Mouse (Mus musculus) limb, embryonic 14.5 days (tissue): Measurements from ENCODE around the gene Ergic2. TPM values are rescaled to one million over a fixed set of nuclear protein-coding genes. Genes with fewer than 3 reads are reported as not detected.

Source experiments
- ATAC-seq: fragments of 200-750 bp; cut with Nextera tagmentation; 2 replicates; pipeline ENCODE4 v1.8.0; 2017; ENCODE audit warnings: low read depth, moderate number of reproducible peaks, moderate TSS enrichment; ENCODE audit not compliant: low FRiP score
- DNase-seq: peaks from one replicate; pipeline ENCODE4 v3.0.0-alpha.2; 2015; ENCODE audit warnings: low spot score
- H3K27ac ChIP-seq: fragments of 300-500 bp; sonication (generic); replicated peaks from 2 replicates; pipeline ENCODE4 v1.5.1; 2014; ENCODE audit warnings: low read depth, mild to moderate bottlenecking, low read length, moderate library complexity, mixed read lengths
- H3K27me3 ChIP-seq: fragments of 300-500 bp; sonication (generic); 2 replicates; pipeline ENCODE4 v1.6.1; 2014; ENCODE audit warnings: low read length, mixed read lengths; ENCODE audit not compliant: control insufficient read depth, insufficient read depth
- H3K36me3 ChIP-seq: fragments of 300-500 bp; sonication (generic); 2 replicates; pipeline ENCODE4 v1.6.1; 2014; ENCODE audit warnings: mild to moderate bottlenecking, low read length, moderate library complexity, mixed read lengths; ENCODE audit not compliant: control insufficient read depth, insufficient read depth
- H3K4me1 ChIP-seq: fragments of 300-500 bp; sonication (generic); 2 replicates; pipeline ENCODE4 v1.6.1; 2014; ENCODE audit warnings: antibody characterized with exemption, low read length, mixed read lengths; ENCODE audit not compliant: control insufficient read depth, insufficient read depth
- H3K4me2 ChIP-seq: fragments of 300-500 bp; sonication (generic); replicated peaks from 2 replicates; pipeline ENCODE4 v1.6.1; 2014; ENCODE audit warnings: low read depth, mild to moderate bottlenecking, low read length, moderate library complexity; ENCODE audit not compliant: severe bottlenecking
- H3K4me3 ChIP-seq: fragments of 300-500 bp; sonication (generic); replicated peaks from 2 replicates; pipeline ENCODE4 v1.5.1; 2014; ENCODE audit warnings: low read length
- H3K9ac ChIP-seq: fragments of 300-500 bp; sonication (generic); 2 replicates; pipeline ENCODE4 v1.6.1; 2014; ENCODE audit warnings: mild to moderate bottlenecking, low read depth, low read length, moderate library complexity; ENCODE audit not compliant: severe bottlenecking
- H3K9me3 ChIP-seq: fragments of 300-500 bp; sonication (generic); 2 replicates; pipeline ENCODE4 v1.6.1; 2016; ENCODE audit warnings: low read length; ENCODE audit not compliant: control insufficient read depth
- POLR2A ChIP-seq: fragments of 200-500 bp; IDR thresholded peaks from 2 replicates; pipeline ENCODE4 v1.8.0; 2012; ENCODE audit warnings: inconsistent platforms, mild to moderate bottlenecking, moderate library complexity, borderline replicate concordance; ENCODE audit not compliant: insufficient read depth, insufficient read length; ENCODE audit errors: extremely low read depth
- WGBS: fragments of 180-500 bp; shearing (Covaris S2); extraction: QIAGEN DNeasy Blood & Tissue Kit; methylation state at CpG from one replicate; pipeline ENCODE4 v1.1.7; 2014; 5-methylcytosine and 5-hydroxymethylcytosine counted together
- polyA plus RNA-seq, 2 experiments: library from polyadenylated mRNA; depleted of rRNA in 1 of 2; stranded (reverse) in 1 of 2; unstranded in 1 of 2; fragments of >200 nt; fragmentation: Nextera tagmentation in 1 of 2; extraction: Ambion mirVana in 1 of 2; gene quantifications; 2 replicates each; pipeline versions ENCODE4 v1.2.1 to v1.2.3; 2012 to 2014

Gene Ergic2
- polyA plus RNA-seq, 2 experiments, result 112 to 187 TPM

- no peaks in the 10 kb centered on the region for H3K36me3 ChIP-seq
- peaks cover 6% of the 10 kb centered on the region; the same call in 1 of the 2 replicates for H3K4me1 ChIP-seq
- H3K9me3 ChIP-seq, result no peaks in the 10 kb centered on the region
- H3K27me3 ChIP-seq, result no peaks in the 10 kb centered on the region
- DNase-seq (no peak), ATAC-seq (no peak)
- 78% methylated on average over 3 of the region's 3 CpGs for WGBS
- no peak overlapping the region for H3K27ac ChIP-seq
- no peak overlapping the region for H3K4me3 ChIP-seq
- no peak overlapping the region for H3K9ac ChIP-seq
- no peak for TF ChIP-seq POLR2A
- H3K4me2 ChIP-seq, result no peak overlapping the region
Observed at GRCm38 (mm10) chr6:148256109-148256508, 43.9 kb upstream of the Ergic2 start.

- 12% methylated on average over 1 of the region's 1 CpGs for WGBS
- Histone ChIP-seq H3K4me3 (no peak overlapping the region), H3K4me1 (peaks cover 5% of the 10 kb centered on the region; the same call in 1 of the 2 replicates), H3K4me2 (no peak overlapping the region), H3K27ac (no peak overlapping the region), H3K36me3 (no peaks in the 10 kb centered on the region), H3K9ac (no peak overlapping the region), H3K9me3 (no peaks in the 10 kb centered on the region), H3K27me3 (no peaks in the 10 kb centered on the region)
- no peak for DNase-seq
- TF ChIP-seq POLR2A, result no peak
- ATAC-seq, result no peak
Observed at GRCm38 (mm10) chr6:148255395-148256053, 43.4 kb upstream of the Ergic2 start.

GRCm38 (mm10) chr6:148249221-148249620 is 37.0 kb upstream of the Ergic2 start:
- WGBS, result 86% methylated on average over 3 of the region's 3 CpGs
- Histone ChIP-seq H3K4me1 (no peaks in the 10 kb centered on the region), H3K27me3 (no peaks in the 10 kb centered on the region), H3K36me3 (no peaks in the 10 kb centered on the region), H3K27ac (no peak overlapping the region), H3K9ac (no peak overlapping the region), H3K9me3 (no peaks in the 10 kb centered on the region), H3K4me3 (no peak overlapping the region), H3K4me2 (no peak overlapping the region)
- TF ChIP-seq POLR2A, result no peak
- DNase-seq, result no peak
- no peak for ATAC-seq

GRCm38 (mm10) chr6:148248625-148249024 is 36.5 kb upstream of the Ergic2 start:
- no peak overlapping the region for H3K27ac ChIP-seq
- H3K4me3 ChIP-seq, result no peak overlapping the region
- no peaks in the 10 kb centered on the region for H3K9me3 ChIP-seq
- WGBS, result 53% methylated on average over 2 of the region's 2 CpGs
- DNase-seq, result peak; percentile 85
- H3K4me1 ChIP-seq, result no peaks in the 10 kb centered on the region
- H3K4me2 ChIP-seq, result no peak overlapping the region
- TF ChIP-seq POLR2A, result no peak
- no peaks in the 10 kb centered on the region for H3K27me3 ChIP-seq
- H3K9ac ChIP-seq, result no peak overlapping the region
- no peak for ATAC-seq
- H3K36me3 ChIP-seq, result no peaks in the 10 kb centered on the region

GRCm38 (mm10) chr6:148246544-148246943 is 34.4 kb upstream of the Ergic2 start:
- Histone ChIP-seq H3K4me2 (no peak overlapping the region), H3K4me3 (no peak overlapping the region), H3K9me3 (no peaks in the 10 kb centered on the region), H3K36me3 (no peaks in the 10 kb centered on the region), H3K27ac (no peak overlapping the region), H3K27me3 (no peaks in the 10 kb centered on the region), H3K4me1 (no peaks in the 10 kb centered on the region), H3K9ac (no peak overlapping the region)
- ATAC-seq (no peak), DNase-seq (no peak)
- TF ChIP-seq POLR2A, result no peak
- WGBS, result 76% methylated on average over 7 of the region's 7 CpGs
